Mouse (Mus musculus) forebrain, embryonic 16.5 days (tissue): ENCODE measurements around the gene Rsph10b. TPM values are rescaled to one million over a fixed set of nuclear protein-coding genes. Genes with fewer than 3 reads are reported as not detected.

Source experiments
- ATAC-seq: fragments of 200-750 bp; cut with Nextera tagmentation; 2 replicates; pipeline ENCODE4 v1.8.0; 2017; ENCODE audit warnings: mild to moderate bottlenecking, moderate library complexity
- H3K27ac ChIP-seq: fragments of 300-500 bp; sonication (generic); 2 replicates; pipeline ENCODE4 v1.5.1; 2014; ENCODE audit warnings: low read length, control low read depth
- H3K27me3 ChIP-seq: fragments of 300-500 bp; sonication (generic); replicated peaks from 2 replicates; pipeline ENCODE4 v1.6.1; 2014; ENCODE audit warnings: low read length; ENCODE audit not compliant: control insufficient read depth, insufficient read depth
- H3K36me3 ChIP-seq: fragments of 300-500 bp; sonication (generic); 2 replicates; pipeline ENCODE4 v1.6.1; 2014; ENCODE audit not compliant: control insufficient read depth, insufficient read depth
- H3K4me1 ChIP-seq: fragments of 300-500 bp; sonication (generic); replicated peaks from 2 replicates; pipeline ENCODE4 v1.6.1; 2014; ENCODE audit warnings: low read length; ENCODE audit not compliant: control insufficient read depth, insufficient read depth
- H3K4me2 ChIP-seq: fragments of 300-500 bp; sonication (generic); 2 replicates; pipeline ENCODE4 v1.6.1; 2014; ENCODE audit warnings: mild to moderate bottlenecking, low read length, control low read depth
- H3K4me3 ChIP-seq: fragments of 300-500 bp; sonication (generic); replicated peaks from 2 replicates; pipeline ENCODE4 v1.5.1; 2014; ENCODE audit warnings: mild to moderate bottlenecking, low read length, control low read depth
- H3K9ac ChIP-seq: fragments of 300-500 bp; sonication (generic); replicated peaks from 2 replicates; pipeline ENCODE4 v1.6.1; 2014; ENCODE audit warnings: low read depth, low read length, control low read depth
- H3K9me3 ChIP-seq: fragments of 300-500 bp; sonication (generic); 2 replicates; pipeline ENCODE4 v1.6.1; 2016; ENCODE audit warnings: low read length; ENCODE audit not compliant: control insufficient read depth
- WGBS: fragments of 180-500 bp; shearing (Covaris S2); extraction: QIAGEN DNeasy Blood & Tissue Kit; methylation state at CpG from one replicate; pipeline ENCODE4 v1.1.7; 2014; 5-methylcytosine and 5-hydroxymethylcytosine counted together
- polyA plus RNA-seq: library from polyadenylated mRNA; unstranded; fragments of >200 nt; fragmentation: Nextera tagmentation; extraction: Ambion mirVana; gene quantifications from 2 replicates; pipeline ENCODE4 v1.2.1, GENCODE M21; 2015

The Rsph10b gene
- polyA plus RNA-seq, 1 experiment from 2014 or later = 4.1 TPM

DNA sequence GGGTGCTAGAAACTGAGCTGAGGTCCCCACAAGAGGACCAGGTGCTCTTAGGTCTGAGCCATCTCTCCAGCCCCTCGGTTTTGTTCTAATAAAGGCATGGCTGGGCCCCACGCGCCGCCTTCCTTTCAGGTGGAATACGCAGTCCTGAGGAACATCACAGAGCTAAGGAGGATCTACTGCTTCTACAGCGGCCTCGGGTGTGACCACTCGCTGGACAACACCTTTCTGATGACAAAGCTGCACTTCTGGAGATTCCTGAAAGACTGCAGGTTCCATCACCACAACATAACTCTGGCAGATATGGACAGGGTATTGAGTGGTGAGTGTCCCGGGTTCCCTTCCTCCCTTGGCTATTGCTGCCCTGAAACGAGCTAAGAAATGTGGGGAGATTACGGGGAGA is 26.7 kb downstream of the Rsph10b start:
- 93% methylated on average over 11 of the region's 11 CpGs for WGBS
- Histone ChIP-seq H3K9me3 (no peaks in the 10 kb centered on the region), H3K36me3 (no peaks in the 10 kb centered on the region), H3K4me3 (no peak overlapping the region), H3K27me3 (no peaks in the 10 kb centered on the region), H3K27ac (no peak overlapping the region), H3K9ac (no peak overlapping the region), H3K4me2 (no peak overlapping the region), H3K4me1 (no peaks in the 10 kb centered on the region)
- ATAC-seq = no peak

DNA sequence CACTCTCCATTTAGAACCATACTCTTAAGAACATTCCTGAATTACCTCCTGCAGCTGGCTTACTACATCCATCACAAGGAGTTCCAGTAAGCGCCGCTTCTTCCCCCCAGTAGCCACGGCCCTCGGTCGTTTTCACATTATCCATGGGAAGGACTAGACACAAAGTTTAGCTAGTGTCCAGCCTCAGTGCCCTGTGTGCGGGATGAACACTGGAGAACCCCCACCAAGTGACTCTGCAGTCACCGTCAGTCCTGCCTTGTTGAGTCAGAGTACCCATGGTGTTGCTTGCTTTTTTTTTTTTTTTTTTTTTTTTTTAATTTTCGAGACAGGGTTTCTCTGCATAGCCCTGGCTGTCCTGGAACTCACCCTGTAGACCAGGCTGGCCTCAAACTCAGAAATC is 28.3 kb downstream of the Rsph10b start:
- 90% methylated on average over 7 of the region's 8 CpGs for WGBS
- Histone ChIP-seq H3K36me3 (no peaks in the 10 kb centered on the region), H3K27me3 (no peaks in the 10 kb centered on the region), H3K4me3 (no peak overlapping the region), H3K4me1 (no peaks in the 10 kb centered on the region), H3K4me2 (no peak overlapping the region), H3K9ac (no peak overlapping the region), H3K9me3 (no peaks in the 10 kb centered on the region), H3K27ac (no peak overlapping the region)
- ATAC-seq = no peak

DNA sequence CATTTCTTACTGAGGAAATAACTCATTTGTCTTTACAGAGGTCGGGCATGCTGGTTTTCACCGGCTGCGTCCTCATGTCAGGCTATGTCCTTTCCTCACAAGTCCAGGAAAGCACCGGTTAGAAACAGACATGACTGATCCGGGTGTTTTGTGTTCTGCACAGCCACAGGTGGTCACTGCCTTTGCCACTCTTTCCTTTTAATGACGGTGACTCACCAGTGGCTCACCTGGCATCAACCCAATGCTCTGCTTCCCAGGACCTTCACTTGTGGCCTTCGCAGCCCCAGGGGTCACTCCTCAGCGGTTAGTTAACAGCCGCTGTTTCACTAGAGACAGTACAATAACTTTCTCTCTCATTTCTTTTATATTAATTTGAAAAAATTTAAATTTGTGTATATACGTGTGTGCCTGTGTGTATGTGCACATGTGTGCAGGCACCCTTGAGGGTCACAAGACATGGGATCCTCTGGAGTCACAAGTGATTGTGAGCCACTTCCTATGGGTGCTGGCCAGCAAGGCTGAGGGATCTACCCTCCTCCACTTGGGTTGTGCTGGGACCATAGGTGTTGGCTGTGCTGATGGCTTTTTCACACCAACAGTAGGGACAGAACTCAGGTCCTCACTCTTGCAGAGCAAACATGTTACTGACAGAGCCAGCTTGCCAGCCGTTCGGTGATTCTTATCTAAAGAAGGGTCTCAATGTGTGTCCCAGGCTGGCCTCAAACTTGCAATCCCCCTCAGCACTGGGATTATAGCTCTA is 32.9 kb downstream of the Rsph10b start:
- Histone ChIP-seq H3K36me3 (no peaks in the 10 kb centered on the region), H3K9ac (no peak overlapping the region), H3K4me3 (no peak overlapping the region), H3K4me2 (no peak overlapping the region), H3K27me3 (no peaks in the 10 kb centered on the region), H3K9me3 (no peaks in the 10 kb centered on the region), H3K27ac (no peak overlapping the region), H3K4me1 (no peaks in the 10 kb centered on the region)
- no peak for ATAC-seq
- 89% methylated on average over 12 of the region's 12 CpGs for WGBS

DNA sequence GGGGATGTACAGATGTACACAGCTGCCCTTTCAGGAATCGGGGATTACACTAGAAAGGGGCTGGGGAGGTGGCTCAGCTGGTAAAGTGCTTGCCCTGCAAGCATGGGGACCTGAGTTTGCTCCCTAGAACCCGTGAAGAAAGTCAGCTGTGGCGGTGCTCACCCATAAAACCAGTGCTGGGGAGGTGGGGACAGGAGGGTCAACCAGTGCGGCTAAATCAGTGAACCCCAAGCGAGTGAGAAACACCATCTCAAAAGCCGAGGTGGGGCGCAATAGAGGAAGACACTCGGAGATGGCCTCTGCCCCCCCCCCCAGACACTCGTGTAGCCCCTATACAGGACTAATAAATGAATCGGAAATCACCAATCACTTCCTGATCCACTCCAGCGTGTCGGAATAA is 33.8 kb downstream of the Rsph10b start:
- Histone ChIP-seq H3K4me3 (no peak overlapping the region), H3K9ac (no peak overlapping the region), H3K4me1 (no peaks in the 10 kb centered on the region), H3K9me3 (no peaks in the 10 kb centered on the region), H3K4me2 (no peak overlapping the region), H3K36me3 (no peaks in the 10 kb centered on the region), H3K27ac (no peak overlapping the region), H3K27me3 (no peaks in the 10 kb centered on the region)
- no peak for ATAC-seq
- 90% methylated on average over 12 of the region's 12 CpGs for WGBS

DNA sequence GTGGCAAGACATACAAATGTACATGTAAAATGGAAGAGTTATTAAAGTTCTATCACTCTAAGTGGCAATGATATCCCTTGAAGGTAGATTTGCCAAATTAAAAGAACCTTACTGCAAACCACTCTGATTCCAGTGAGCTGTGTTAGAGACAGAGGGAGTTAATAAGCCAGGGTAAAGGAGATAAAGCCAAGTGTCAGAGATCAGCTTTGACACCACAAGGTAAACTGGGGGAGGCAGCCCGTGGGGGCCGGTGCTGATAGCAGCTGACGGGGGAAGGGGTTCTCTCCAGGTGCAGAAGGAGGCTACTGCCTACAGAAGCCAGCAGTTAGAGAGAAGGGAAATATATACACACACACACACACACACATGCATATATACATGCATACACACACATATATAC is 39.8 kb downstream of the Rsph10b start:
- H3K27me3 ChIP-seq = no peaks in the 10 kb centered on the region
- H3K27ac ChIP-seq = no peak overlapping the region
- WGBS = 86% methylated on average over 3 of the region's 3 CpGs
- H3K9ac ChIP-seq = no peak overlapping the region
- ATAC-seq = no peak
- no peak overlapping the region for H3K4me2 ChIP-seq
- H3K36me3 ChIP-seq = no peaks in the 10 kb centered on the region
- H3K4me1 ChIP-seq = no peaks in the 10 kb centered on the region
- H3K4me3 ChIP-seq = no peak overlapping the region
- no peaks in the 10 kb centered on the region for H3K9me3 ChIP-seq

DNA sequence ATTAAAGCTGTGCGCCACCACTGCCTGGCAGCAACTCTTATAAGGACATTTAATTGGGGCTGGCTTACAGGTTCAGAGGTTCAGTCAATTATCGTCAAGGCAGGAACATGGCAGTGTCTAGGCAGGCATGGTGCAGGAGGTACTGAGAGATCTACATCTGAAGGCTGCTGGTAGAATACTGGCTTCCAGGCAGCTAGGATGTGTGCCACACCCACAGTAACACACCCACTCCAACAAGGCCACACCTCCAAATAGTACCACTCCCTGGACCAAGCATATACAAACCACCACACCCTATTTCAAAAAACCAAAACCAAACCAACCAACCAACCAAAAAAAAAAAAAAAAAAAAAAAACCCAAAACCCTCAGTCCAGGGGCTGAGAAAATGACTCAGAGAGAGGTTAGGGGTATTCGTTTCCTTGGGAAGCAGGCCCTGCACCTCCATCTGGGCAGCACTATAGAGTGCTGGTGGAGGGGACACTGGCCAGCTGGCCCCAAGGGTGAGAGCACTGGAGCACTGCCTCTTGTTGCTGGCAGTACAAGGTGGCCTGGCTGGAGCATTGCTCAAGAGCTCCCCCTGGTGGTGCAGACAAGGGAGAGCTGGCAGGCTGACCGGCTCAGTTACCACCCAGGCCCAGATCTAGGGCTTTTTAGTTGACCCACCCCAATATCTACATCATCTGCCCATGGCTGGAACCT is 42.2 kb downstream of the Rsph10b start:
- Histone ChIP-seq H3K4me2 (no peak overlapping the region), H3K9ac (no peak overlapping the region), H3K4me1 (no peaks in the 10 kb centered on the region), H3K4me3 (no peak overlapping the region), H3K27ac (no peak overlapping the region), H3K36me3 (no peaks in the 10 kb centered on the region), H3K27me3 (no peaks in the 10 kb centered on the region), H3K9me3 (no peaks in the 10 kb centered on the region)
- peak; percentile 58; the same call in 1 of the 2 replicates for ATAC-seq
- 49% methylated on average over 4 of the region's 4 CpGs for WGBS

DNA sequence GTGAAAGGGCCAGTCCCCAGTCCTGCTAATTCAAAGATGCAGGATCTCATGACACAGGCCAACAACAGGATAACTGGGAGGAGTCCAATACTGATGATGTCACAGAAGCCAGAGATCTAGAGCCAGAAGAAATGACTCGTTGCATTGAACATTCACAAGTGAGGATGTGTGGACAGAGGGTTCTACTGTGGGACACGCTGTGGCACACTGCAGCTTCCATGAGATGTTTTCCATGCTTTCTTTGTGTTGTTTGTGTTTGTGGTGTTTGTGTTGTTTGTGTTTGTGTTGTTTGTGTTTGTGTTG is 42.7 kb downstream of the Rsph10b start:
- Histone ChIP-seq H3K9ac (no peak overlapping the region), H3K4me3 (no peak overlapping the region), H3K4me1 (no peaks in the 10 kb centered on the region; the same call in 1 of the 2 replicates), H3K36me3 (no peaks in the 10 kb centered on the region), H3K27ac (no peak overlapping the region), H3K4me2 (no peak overlapping the region), H3K9me3 (no peaks in the 10 kb centered on the region), H3K27me3 (no peaks in the 10 kb centered on the region)
- no peak for ATAC-seq
- WGBS = 74% methylated on average over 2 of the region's 2 CpGs

DNA sequence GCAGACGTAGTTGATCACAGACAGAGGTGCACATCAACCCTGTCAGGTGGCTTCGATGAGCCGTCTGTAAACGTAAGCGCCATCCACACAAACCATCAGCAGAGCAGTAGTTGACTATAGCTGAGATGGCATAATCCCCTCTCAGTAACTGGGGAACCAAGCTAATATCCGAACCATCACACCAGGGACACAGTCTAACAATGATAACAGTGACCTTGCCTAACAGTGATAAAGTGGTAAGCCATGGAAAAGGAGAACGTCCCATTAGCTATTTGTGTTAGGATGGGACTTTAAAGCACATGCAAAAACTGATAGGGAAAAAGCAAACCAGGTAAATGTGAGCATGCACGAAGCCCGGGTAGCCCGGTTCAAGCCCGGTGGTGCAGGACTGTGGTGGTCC is 43.4 kb downstream of the Rsph10b start:
- no peaks in the 10 kb centered on the region for H3K9me3 ChIP-seq
- no peak for ATAC-seq
- H3K27me3 ChIP-seq = no peaks in the 10 kb centered on the region
- no peak overlapping the region for H3K27ac ChIP-seq
- H3K4me2 ChIP-seq = no peak overlapping the region
- peaks cover 3% of the 10 kb centered on the region for H3K4me1 ChIP-seq
- H3K36me3 ChIP-seq = no peaks in the 10 kb centered on the region
- WGBS = 88% methylated on average over 11 of the region's 11 CpGs
- H3K4me3 ChIP-seq = no peak overlapping the region
- no peak overlapping the region for H3K9ac ChIP-seq

DNA sequence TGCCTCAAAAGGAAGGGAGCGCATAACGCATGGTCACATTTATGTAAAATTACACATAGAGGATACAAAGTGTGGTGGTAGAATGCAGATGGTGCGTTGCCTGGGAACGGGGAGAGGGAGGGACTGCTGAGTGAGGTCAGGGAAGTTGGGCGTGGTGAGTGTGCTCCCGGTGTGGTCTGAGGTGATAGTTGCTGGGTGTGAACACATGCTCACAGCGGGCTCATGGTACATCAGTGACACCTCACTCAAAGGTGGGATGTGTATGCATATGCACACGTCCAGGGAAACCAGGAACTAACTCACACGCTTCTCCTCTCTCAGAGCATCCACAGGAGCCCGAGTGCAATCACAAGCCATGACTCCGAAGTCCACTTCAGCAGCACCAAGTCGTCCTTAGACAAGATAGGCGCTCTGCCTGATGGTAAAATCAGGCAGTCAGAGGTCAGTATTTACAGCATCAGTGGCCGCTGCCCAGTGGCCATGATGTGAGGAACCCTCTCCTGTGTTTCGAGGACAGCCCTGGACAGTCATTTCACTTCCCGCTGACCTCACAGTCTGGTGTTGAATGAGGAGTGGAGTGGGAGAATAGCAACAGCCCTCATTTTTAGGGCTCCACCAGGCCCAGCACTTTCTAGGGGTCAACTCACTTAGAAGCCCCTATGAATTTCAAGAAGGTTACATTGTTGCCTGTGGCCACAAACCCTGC is 44.0 kb downstream of the Rsph10b start:
- Histone ChIP-seq H3K27ac (no peak overlapping the region), H3K9ac (no peak overlapping the region), H3K9me3 (no peaks in the 10 kb centered on the region), H3K4me1 (peaks cover 3% of the 10 kb centered on the region), H3K36me3 (no peaks in the 10 kb centered on the region), H3K27me3 (no peaks in the 10 kb centered on the region), H3K4me3 (no peak overlapping the region), H3K4me2 (no peak overlapping the region)
- 85% methylated on average over 16 of the region's 16 CpGs for WGBS
- no peak for ATAC-seq
